Mouse (Mus musculus): ENCODE data around the gene Armh2.

GRCm38 (mm10) chr13:24709656-24710396 is 31.2 kb upstream of the Armh2 start:
- TF ChIP-seq CTCF (IDR thresholded peaks at IDR 0.05; ENCODE audit: insufficient read depth, low read depth, low read length) (no peak), POLR2A (IDR thresholded peaks at IDR 0.05; ENCODE audit: insufficient read depth, low read depth, low read length) (no peak)
